Mouse (Mus musculus) testis, adult 2 months (tissue): ENCODE data around the gene Ttc7.
"Not testable (repeated sequence)": the region's sequence is repeated elsewhere in the genome, so short reads cannot be mapped to it uniquely, and the experiment has no call there.

ENCODE experiments used
- CTCF ChIP-seq: fragments of 200-500 bp; IDR thresholded peaks from 2 replicates; pipeline ENCODE4 v1.5.1; 2012; ENCODE audit warnings: low read depth, mild to moderate bottlenecking, inconsistent platforms, low read length, moderate library complexity; ENCODE audit not compliant: control insufficient read depth, insufficient read depth, insufficient replicate concordance
- POLR2A ChIP-seq: fragments of 200-500 bp; IDR thresholded peaks from 2 replicates; pipeline ENCODE4 v1.6.1; 2012; ENCODE audit warnings: low read depth, mild to moderate bottlenecking, inconsistent platforms, low read length, moderate library complexity; ENCODE audit not compliant: control insufficient read depth

- not testable (repeated sequence) for TF ChIP-seq POLR2A, CTCF
These were observed 18.9 kb downstream of the Ttc7 start for GRCm38 (mm10) chr17:87301607-87302006.
